Mouse (Mus musculus): Measurements from ENCODE around the gene Vwa3a. TPM values are rescaled to one million over a fixed set of nuclear protein-coding genes. Genes with fewer than 3 reads are reported as not detected.
A peak's percentile ranks its signal among the peaks of the same experiment; 100 is the strongest.

The Vwa3a gene
- polyA plus RNA-seq, 1 experiment from 2014 or later: 2.0 TPM

DNA sequence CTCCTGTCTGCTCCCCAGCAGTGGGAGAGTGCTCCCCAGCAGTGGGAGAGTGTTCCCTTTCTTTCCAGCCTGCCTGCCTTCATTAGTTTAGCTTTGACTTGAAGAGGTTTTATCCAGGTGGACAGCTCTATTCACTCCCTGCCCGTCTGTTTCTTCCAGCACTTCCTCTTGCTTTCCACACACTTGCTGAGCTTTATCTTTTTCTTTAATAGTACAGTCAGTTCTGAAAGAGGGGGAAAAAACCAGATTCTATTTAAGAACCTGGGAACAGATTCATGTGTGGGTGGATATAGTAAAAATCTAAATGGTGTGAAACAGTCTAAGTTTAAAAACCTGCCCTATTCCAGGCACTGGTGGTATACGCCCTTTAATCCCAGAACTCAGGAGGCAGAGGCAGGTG is 86.0 kb downstream of the Vwa3a start:
- Histone ChIP-seq H3K9ac (replicated peaks; ENCODE audit: low read depth, low read length) (no peak overlapping the region), H3K27me3 (replicated peaks; ENCODE audit: control insufficient read depth, insufficient read depth, low read length) (peaks cover 8% of the 10 kb centered on the region), H3K4me2 (ENCODE audit: low read length) (no peak overlapping the region), H3K27ac (ENCODE audit: low read length) (no peak overlapping the region), H3K4me3 (replicated peaks; ENCODE audit: low read length) (no peak overlapping the region), H3K4me1 (replicated peaks; ENCODE audit: control insufficient read depth, insufficient read depth, low read length) (no peaks in the 10 kb centered on the region), H3K9me3 (ENCODE audit: control insufficient read depth, low read length) (no peaks in the 10 kb centered on the region), H3K36me3 (ENCODE audit: control insufficient read depth, insufficient read depth) (no peaks in the 10 kb centered on the region)
- ATAC-seq: no peak
- 62% methylated on average over 2 of the region's 2 CpGs for WGBS

DNA sequence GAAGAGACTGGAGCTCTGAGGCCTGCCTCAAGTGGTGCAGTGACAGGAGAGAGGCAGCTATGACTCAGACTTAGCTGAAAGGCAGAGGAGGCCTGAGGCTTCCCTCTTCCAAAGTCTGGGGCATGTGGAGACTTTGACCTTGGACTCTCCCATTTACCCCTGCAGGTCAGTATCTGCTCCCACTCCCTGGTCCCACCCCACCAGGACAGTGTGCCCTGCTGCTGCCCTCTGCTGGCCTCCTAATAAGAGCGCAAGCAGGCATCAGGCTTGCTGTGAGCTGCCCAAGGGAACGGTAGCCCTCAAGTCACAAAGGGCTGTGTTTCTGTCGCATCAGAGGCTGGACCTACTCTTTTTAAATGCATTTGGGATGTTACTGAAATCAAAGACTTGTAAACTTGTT is 87.3 kb downstream of the Vwa3a start:
- ATAC-seq: no peak
- 7% methylated on average over 3 of the region's 3 CpGs for WGBS
- Histone ChIP-seq H3K4me2 (ENCODE audit: low read length) (no peak overlapping the region), H3K4me3 (replicated peaks; ENCODE audit: low read length) (no peak overlapping the region), H3K27me3 (replicated peaks; ENCODE audit: control insufficient read depth, insufficient read depth, low read length) (peaks cover 9% of the 10 kb centered on the region), H3K36me3 (ENCODE audit: control insufficient read depth, insufficient read depth) (no peaks in the 10 kb centered on the region), H3K27ac (ENCODE audit: low read length) (no peak overlapping the region), H3K9me3 (ENCODE audit: control insufficient read depth, low read length) (no peaks in the 10 kb centered on the region), H3K9ac (replicated peaks; ENCODE audit: low read depth, low read length) (no peak overlapping the region), H3K4me1 (replicated peaks; ENCODE audit: control insufficient read depth, insufficient read depth, low read length) (peaks cover 9% of the 10 kb centered on the region)

DNA sequence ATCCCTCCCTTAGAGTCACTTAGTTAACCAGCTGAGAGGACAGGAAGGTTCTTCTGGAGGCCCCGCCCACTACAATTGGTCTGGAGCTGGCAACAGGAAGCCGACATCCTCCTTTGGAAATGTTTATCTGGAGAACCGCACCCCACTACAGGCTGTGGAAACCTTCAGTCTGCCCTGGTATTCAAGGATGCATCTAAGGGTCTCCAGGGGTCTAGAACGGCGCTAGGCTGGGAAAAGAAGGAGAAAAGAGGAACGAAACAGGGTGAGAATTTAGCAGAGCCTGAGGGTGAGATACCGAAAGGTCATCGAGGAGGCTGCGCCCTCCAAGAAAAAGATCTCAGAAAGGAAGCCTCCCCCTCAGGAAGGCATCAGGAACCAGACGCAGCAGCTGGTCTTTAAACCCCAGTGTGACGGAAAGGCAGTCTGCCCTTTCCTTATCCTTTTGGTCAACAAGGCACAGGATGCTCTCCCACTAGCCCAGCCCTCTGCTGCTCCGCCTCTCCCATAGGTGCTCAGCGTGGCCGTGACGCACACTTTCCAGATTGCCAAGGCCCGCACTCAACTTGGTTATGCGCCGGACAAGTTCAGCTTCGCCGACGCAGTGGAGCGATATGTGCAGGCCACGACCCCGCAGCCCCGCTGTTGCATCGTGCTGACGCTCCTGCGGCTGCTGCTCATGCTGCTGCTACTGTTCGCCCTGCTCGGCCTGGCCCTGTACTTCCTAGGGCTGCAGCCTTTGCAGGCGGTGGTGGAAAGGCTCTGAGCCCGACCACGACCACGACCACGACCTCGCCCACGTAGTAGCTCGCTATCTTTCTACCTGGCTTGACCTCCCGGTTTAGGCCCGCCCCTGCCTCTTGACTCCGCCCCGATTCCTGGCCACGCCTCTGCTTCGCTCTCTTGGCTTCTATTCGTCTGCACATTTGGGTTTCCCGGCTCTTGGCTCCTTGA is 91.6 kb downstream of the Vwa3a start:
- WGBS: 1% methylated on average over 46 of the region's 46 CpGs
- peak overlapping the region; percentile 90 for H3K4me2 ChIP-seq (ENCODE audit: low read length)
- peak overlapping the region; percentile 71 for H3K9ac ChIP-seq (replicated peaks; ENCODE audit: low read depth, low read length)
- H3K27me3 ChIP-seq (replicated peaks; ENCODE audit: control insufficient read depth, insufficient read depth, low read length): peaks cover 10% of the 10 kb centered on the region
- H3K36me3 ChIP-seq (ENCODE audit: control insufficient read depth, insufficient read depth): no peaks in the 10 kb centered on the region
- 0 out of 2 replicates have a peak, but pooled peaks have one; percentile 4 for ATAC-seq
- peaks cover 14% of the 10 kb centered on the region for H3K4me1 ChIP-seq (replicated peaks; ENCODE audit: control insufficient read depth, insufficient read depth, low read length)
- H3K9me3 ChIP-seq (ENCODE audit: control insufficient read depth, low read length): no peaks in the 10 kb centered on the region
- peak overlapping the region; percentile 64 for H3K4me3 ChIP-seq (replicated peaks; ENCODE audit: low read length)
- peak overlapping the region; percentile 30; the same call in 1 of the 2 replicates for H3K27ac ChIP-seq (ENCODE audit: low read length)

DNA sequence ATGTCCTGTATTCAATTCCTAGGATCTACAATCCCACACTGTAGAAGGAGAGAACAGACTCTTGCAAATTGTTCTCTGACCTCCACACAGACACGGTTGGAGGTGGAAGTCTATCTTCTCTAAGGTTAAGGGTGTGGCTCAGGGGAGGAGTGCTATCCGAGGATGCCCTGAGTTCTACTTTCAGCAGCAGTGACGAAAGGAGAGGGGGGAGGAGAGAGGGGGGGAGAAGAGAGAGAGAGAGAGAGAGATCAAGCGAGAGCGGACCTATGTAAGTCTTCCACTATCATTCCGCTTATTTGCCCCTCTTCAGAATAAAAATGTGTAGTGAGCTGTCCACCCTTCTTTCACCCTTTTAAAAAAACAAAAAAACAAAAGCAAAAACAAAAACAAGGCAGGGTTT is 95.3 kb downstream of the Vwa3a start:
- Histone ChIP-seq H3K4me2 (ENCODE audit: low read length) (peak overlapping the region; percentile 62), H3K4me1 (replicated peaks; ENCODE audit: control insufficient read depth, insufficient read depth, low read length) (peaks cover 16% of the 10 kb centered on the region), H3K4me3 (replicated peaks; ENCODE audit: low read length) (peak overlapping the region; percentile 51), H3K9me3 (ENCODE audit: control insufficient read depth, low read length) (no peaks in the 10 kb centered on the region), H3K27ac (ENCODE audit: low read length) (peak overlapping the region; percentile 51), H3K9ac (replicated peaks; ENCODE audit: low read depth, low read length) (peak overlapping the region; percentile 28), H3K36me3 (ENCODE audit: control insufficient read depth, insufficient read depth) (no peaks in the 10 kb centered on the region), H3K27me3 (replicated peaks; ENCODE audit: control insufficient read depth, insufficient read depth, low read length) (peaks cover 9% of the 10 kb centered on the region)
- WGBS: 44% methylated on average over 6 of the region's 6 CpGs
- no peak for ATAC-seq

DNA sequence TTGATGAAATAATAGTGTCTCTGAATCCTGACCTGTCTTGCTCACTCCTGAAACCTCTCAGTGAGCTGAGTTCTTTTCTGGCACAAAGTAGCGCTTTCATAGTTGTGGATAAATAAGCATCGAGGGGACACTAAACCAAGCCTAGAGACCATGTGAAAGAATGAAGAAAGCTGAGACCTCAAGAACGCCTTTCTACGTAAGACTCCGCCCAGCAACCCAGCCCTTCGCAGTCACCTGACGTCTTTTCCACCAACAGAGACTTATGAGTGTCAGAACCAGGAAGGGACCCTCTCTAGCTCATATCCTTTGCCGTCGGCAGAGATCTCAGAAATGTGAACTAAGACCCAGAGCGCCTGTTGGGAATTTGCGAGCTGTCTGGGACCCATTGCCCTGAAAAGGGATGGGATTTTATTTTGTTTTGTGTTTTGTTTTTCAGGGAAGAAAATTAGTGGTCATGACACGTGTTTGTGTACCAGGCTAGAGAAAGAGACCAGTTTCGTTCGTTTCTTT is 95.8 kb downstream of the Vwa3a start:
- 4% methylated on average over 14 of the region's 14 CpGs for whole genome bisulfite sequencing

DNA sequence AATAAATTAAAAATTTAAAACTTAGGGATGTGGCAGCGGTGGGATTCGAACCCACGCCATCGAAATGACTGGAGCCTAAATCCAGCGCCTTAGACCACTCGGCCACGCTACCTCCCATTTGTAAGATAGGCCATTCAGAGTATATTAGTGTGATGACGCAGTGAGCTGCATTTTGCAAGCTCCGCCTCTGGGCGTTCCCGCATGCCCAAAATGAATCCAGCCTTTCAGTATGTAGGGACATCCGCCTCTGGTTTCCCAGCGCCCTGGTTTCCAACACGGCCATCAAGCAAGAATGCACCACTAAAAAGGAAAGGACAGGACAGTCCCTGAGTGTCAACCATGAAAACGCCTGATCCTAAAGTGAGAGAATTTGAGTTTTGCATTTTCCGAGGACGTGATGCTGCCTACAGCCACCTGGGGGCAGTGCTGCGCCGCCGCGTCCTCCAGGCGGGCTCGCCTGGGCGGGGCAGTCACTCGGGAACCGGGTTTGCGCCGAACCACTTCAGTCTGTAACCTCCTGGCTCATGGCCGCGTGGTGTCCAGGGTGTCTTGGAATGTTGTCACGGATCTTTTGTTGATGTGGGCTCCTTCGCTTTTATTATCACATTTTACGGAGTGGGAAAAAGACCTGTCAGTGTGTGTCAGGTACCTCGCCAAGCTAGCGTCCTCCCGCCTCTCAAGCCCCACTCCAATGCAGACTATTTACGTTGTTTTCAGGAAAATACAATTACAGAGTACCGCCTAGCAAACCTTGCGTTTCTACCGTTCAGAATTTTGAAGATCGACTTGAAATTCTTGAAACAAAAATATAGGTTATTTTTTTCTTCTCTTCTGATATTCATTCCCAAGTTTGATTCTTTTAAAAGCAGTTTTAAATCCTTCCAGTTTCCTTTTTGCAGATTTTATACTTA is 96.6 kb downstream of the Vwa3a start:
- under 1% methylated on average over 41 of the region's 41 CpGs for WGBS
- Histone ChIP-seq H3K4me3 (replicated peaks; ENCODE audit: low read length) (peak overlapping the region; percentile 51), H3K9ac (replicated peaks; ENCODE audit: low read depth, low read length) (peak overlapping the region; percentile 55), H3K36me3 (ENCODE audit: control insufficient read depth, insufficient read depth) (no peaks in the 10 kb centered on the region), H3K9me3 (ENCODE audit: control insufficient read depth, low read length) (no peaks in the 10 kb centered on the region), H3K4me1 (replicated peaks; ENCODE audit: control insufficient read depth, insufficient read depth, low read length) (peaks cover 11% of the 10 kb centered on the region), H3K27ac (ENCODE audit: low read length) (peak overlapping the region; percentile 68), H3K4me2 (ENCODE audit: low read length) (peak overlapping the region; percentile 62), H3K27me3 (replicated peaks; ENCODE audit: control insufficient read depth, insufficient read depth, low read length) (peaks cover 2% of the 10 kb centered on the region; the same call in 1 of the 2 replicates)
- peak; percentile 88 for ATAC-seq

More for the DNA sequence above, 95.8 kb downstream of the Vwa3a start:
- H3K27ac ChIP-seq (ENCODE audit: low read length): peak overlapping the region; percentile 51
- peaks cover 16% of the 10 kb centered on the region for H3K4me1 ChIP-seq (replicated peaks; ENCODE audit: control insufficient read depth, insufficient read depth, low read length)
- ATAC-seq: peak; percentile 88
- H3K9me3 ChIP-seq (ENCODE audit: control insufficient read depth, low read length): no peaks in the 10 kb centered on the region
- H3K4me2 ChIP-seq (ENCODE audit: low read length): peak overlapping the region; percentile 62
- H3K36me3 ChIP-seq (ENCODE audit: control insufficient read depth, insufficient read depth): no peaks in the 10 kb centered on the region
- H3K27me3 ChIP-seq (replicated peaks; ENCODE audit: control insufficient read depth, insufficient read depth, low read length): peaks cover 4% of the 10 kb centered on the region
- H3K4me3 ChIP-seq (replicated peaks; ENCODE audit: low read length): peak overlapping the region; percentile 51
- H3K9ac ChIP-seq (replicated peaks; ENCODE audit: low read depth, low read length): peak overlapping the region; percentile 28

DNA sequence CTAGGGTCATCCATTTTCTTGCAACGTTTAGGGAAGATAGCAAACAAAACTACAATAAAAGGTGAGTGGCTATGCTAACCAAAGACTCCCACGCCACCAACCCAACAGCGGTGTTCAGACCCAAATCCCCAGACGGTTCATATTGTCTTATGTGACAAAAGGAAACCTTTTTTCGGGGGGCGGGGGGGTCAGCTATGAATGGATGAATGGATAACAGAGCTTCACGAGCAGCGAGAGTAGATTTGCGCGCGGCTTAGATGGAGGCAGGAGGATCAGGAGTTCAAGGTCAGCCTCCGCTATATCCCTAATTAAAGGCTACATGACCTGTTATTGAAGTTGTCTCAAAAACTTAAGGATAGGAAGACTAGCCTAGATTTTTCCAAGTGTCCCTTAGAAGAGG is 97.2 kb downstream of the Vwa3a start:
- Histone ChIP-seq H3K4me3 (replicated peaks; ENCODE audit: low read length) (peak overlapping the region; percentile 51), H3K4me1 (replicated peaks; ENCODE audit: control insufficient read depth, insufficient read depth, low read length) (peaks cover 7% of the 10 kb centered on the region), H3K9me3 (ENCODE audit: control insufficient read depth, low read length) (no peaks in the 10 kb centered on the region), H3K9ac (replicated peaks; ENCODE audit: low read depth, low read length) (peak overlapping the region; percentile 55), H3K36me3 (ENCODE audit: control insufficient read depth, insufficient read depth) (no peaks in the 10 kb centered on the region), H3K27ac (ENCODE audit: low read length) (peak overlapping the region; percentile 64), H3K4me2 (ENCODE audit: low read length) (peak overlapping the region; percentile 59), H3K27me3 (replicated peaks; ENCODE audit: control insufficient read depth, insufficient read depth, low read length) (peaks cover 2% of the 10 kb centered on the region; the same call in 1 of the 2 replicates)
- WGBS: 3% methylated on average over 12 of the region's 12 CpGs
- no peak for ATAC-seq

DNA sequence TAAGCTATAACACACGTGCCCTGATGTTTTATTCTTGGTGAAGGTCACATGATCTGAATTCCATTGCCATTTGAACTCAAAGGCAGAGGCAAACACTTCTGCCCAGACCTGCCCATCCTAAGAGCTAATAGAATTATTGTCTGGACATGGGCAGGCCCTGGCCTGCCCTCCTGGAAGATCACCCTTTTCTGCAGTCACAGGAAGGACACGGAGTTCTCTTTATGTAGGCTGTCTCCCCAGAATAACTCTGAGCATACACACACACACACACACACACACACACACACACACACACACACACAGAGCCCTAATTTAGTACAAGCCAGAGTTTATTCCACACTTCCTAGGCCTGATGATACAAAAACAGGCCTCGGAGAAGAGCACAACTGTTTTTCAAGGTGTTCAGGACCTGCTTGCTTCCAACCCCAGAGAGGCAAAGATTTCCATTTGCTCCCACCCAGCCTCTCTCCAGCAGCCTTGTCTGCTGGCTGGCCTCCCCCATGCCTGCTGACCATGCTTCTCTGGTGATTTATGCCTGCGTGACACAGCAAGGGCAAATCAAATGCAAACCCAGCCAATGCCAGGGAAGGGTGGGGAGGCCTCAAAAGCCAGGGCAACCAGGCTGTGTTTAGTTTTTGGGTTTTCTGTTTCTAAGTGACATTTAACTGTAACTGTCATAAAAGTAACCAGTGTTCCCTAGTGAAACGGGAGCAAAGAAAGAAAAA is 99.5 kb downstream of the Vwa3a start:
- no peaks in the 10 kb centered on the region; the same call in 1 of the 2 replicates for H3K27me3 ChIP-seq (replicated peaks; ENCODE audit: control insufficient read depth, insufficient read depth, low read length)
- no peak overlapping the region for H3K27ac ChIP-seq (ENCODE audit: low read length)
- no peaks in the 10 kb centered on the region for H3K9me3 ChIP-seq (ENCODE audit: control insufficient read depth, low read length)
- H3K4me1 ChIP-seq (replicated peaks; ENCODE audit: control insufficient read depth, insufficient read depth, low read length): peaks cover 5% of the 10 kb centered on the region; the same call in 1 of the 2 replicates
- WGBS: 75% methylated on average over 5 of the region's 5 CpGs
- H3K4me3 ChIP-seq (replicated peaks; ENCODE audit: low read length): no peak overlapping the region
- H3K36me3 ChIP-seq (ENCODE audit: control insufficient read depth, insufficient read depth): no peaks in the 10 kb centered on the region
- no peak overlapping the region for H3K4me2 ChIP-seq (ENCODE audit: low read length)
- no peak overlapping the region for H3K9ac ChIP-seq (replicated peaks; ENCODE audit: low read depth, low read length)
- no peak for ATAC-seq
